Mouse (Mus musculus) spleen, adult 18-20 months (tissue): ENCODE data around the gene Gm12184.
"Not testable (repeated sequence)": the region's sequence is repeated elsewhere in the genome, so short reads cannot be mapped to it uniquely, and the experiment has no call there.

Experiments
- DNase-seq, 2 experiments: peaks; one replicate each; pipeline ENCODE4 v3.0.0; 2022; ENCODE audit warnings: mixed read lengths in 2 of 2

The Gm12184 gene

GRCm38 (mm10) chr11:48799921-48800701, 26.3 kb downstream of the Gm12184 start, which contains the start of gene Rack1:
TSS of gene Rack1 (plus strand) at chr11:48800332.
- peak; percentile 76 to 82 for DNase-seq

GRCm38 (mm10) chr11:48798984-48799920, 27.2 kb downstream of the Gm12184 start:
- DNase-seq: no peak

DNA sequence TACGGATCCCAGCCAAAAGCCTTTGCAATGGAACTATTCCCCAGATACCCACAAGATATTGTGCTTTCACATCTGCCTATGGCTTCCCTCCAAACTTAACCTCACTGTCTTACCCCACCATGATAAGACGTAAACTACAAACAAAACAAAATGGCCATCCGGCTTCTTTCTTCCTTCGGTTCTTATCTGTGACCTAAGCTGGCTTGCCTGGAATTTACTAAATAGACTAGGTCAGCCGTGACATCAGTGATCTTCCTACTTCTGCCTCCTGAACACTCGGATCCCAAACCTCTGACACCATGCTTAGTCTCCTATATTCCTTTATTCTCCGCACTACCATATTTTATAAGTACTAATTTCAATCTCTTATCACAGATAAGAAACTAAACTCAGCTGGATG, 28.1 kb downstream of the Gm12184 start:
- DNase-seq: no peak

GRCm38 (mm10) chr11:48797287-48797686, 29.2 kb downstream of the Gm12184 start:
- no peak for DNase-seq

- DNase-seq: no peak
These were observed 30.2 kb downstream of the Gm12184 start for GRCm38 (mm10) chr11:48796290-48796689.

- DNase-seq: peak in 1 of 2 experiments; percentile 46
These were observed 31.2 kb downstream of the Gm12184 start for GRCm38 (mm10) chr11:48795221-48795620.

DNA sequence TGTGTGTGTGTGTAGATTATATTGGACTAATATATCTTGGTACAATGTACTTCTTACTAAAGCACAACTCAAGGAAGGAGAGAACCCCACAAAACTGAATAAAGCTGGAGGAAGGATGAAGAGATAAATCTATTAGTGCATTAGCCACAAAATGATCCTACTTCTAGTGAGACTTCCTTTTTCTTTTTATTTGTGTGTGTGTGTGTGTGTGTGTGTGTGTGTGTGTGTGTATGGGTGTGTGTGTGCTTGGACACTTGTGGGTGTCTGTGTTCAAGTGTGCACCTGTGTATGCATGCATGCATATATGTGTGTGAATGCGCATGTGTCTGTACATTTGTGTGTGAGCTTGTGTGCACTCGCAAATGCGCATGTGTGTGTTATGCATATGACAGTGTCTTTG, 33.3 kb downstream of the Gm12184 start:
- no peak for DNase-seq

GRCm38 (mm10) chr11:48791894-48792293, 34.6 kb downstream of the Gm12184 start:
- DNase-seq: not testable (repeated sequence)

DNA sequence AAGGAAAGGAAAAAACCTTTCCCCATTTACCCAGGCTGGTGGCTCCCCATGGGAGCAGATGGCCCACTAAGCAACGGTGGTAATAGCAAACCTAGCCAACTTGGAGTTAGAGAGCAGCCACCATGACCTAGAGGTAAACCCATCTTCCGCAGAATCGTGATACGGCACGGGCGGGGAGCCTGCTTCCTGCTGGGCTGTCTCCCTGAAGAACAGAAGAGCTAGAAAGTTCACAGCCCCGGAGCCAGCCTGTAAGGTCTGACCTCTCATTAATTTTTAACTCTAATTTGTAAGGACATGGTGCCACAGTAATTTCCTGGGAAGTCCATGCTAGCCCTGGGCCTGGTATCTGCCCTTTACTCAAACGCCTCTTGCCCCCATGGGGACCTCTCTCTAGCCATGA, 35.5 kb downstream of the Gm12184 start:
- DNase-seq: no peak

- peak; percentile 69 to 89 for DNase-seq
These were observed 36.3 kb downstream of the Gm12184 start for GRCm38 (mm10) chr11:48789973-48790823.

GRCm38 (mm10) chr11:48789215-48789614, 37.2 kb downstream of the Gm12184 start:
- DNase-seq: no peak

DNA sequence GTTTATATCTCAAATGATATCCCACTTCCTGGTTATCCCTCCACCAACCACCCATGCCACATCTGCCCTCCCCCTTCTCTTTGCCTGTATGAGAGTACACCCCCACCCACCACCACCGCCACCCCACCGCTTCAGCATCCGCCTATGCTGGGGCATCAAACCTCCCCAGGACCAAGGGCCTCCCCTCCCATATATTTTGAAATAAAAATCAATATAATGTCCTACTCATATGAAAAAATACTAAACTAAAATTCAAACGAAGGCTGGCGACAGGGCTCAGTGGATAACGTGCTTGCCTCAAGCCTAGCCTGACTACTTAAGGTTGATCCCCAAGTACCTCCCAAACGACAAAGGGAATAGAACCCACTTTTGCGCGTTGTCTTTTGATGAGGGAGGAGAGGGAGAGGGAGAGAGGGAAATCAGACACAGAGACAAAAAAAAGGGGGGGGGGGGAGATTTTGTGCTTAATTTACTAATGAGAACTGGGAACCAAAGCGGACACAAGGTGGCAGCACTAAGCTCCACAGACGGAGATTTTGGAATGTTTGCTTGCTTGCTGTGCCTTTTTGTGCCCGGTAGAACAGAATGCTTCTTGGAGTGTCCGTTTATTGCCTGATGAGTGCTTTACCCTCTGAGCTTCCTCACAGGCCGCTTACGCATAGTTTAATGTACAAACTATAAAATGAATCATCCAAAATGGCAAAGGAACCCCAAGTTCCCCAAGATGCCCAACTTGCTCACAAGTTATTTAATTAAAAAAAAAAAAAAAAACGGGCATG, 38.0 kb downstream of the Gm12184 start:
- DNase-seq: peak; percentile 54 to 77

DNA sequence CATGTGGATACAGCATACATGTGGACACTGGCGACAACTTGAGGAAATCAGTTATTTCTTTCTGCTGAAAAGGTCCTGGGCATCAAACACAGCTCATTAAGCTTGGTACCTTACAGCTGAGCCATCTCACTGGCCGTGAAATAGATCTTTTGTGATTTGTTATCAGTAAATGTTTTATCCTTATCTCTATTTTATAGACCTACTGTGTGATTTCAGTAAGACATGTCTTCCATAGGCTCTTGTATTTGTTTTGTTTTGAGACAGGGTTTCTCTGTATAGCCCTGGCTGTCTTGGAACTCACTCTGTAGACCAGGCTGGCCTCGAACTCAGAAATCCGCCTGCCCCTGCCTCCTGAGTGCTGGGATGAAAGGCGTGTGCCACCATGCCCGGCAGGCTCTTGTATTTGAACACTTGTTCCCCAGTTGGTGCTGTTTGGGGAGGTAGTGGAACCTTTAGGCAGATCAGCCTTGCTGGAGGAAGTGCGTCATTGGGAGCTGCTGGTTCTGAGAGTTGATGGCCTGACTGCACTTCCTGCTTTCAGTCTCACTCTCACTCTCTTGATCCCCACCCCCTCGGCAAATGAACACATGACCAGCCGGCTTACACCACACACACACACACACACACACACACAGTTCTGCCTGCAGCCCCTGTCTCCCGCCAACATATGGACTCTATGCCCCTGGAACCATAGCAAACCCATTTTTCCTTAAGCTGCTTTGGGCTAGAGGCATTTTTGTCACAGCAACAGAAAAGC, 38.8 kb downstream of the Gm12184 start:
- DNase-seq: peak; percentile 65 to 68

DNA sequence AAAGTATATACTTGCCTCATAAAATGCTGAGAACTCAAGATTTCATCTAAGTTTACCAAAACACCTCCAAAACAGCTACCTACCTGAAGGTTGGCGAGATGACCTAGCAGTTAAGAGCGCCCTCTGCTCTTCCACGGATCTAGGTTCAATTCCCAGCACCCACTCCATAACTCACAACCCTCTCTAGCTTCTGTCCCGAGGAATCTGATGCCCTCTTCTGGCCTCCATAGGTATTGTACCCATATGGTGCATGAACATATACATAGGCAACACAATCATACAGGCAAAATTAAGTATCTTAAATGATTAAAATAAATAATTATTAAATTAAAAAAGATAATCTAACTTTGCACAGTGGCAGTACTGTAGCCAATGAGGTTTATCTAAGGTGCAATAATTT, 44.2 kb downstream of the Gm12184 start:
- no peak for DNase-seq

DNA sequence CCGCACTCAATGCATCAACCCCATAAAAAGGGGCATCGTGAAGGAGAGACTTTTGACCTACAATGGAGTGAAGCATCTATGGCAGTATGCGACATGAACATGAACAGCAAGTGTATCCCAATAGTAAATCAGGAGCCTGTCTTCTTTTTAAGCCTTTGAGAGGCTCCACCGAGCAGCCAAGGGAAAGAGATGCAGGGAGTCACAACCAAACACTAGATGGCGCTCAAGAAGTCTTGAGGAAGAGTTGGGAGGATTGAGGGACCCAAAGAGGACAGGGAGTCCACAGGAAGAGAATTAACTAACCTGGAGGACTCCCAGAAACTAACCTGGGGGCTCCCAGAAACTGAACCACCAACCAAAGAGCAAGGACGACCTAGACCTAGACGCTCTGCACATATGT, 47.0 kb downstream of the Gm12184 start:
- DNase-seq: peak in 1 of 2 experiments; percentile 47

DNA sequence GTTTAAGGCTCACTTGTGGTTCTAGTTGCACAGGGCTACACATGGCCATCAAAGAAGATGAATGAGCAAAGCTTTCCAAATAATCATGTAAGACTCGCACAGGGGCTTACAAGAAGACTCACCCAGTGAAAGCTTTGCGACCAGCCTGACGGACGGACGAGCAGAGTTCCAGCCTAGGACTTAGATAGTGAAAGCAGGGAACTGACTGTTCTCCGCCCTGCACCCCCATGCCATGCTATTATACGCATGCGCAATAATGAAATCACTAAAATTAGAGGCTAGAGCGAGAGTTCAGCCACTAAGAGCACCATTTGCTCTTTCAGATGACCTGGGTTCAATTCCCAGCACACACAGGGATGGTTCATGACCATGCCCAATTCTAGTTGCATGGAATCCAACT, 49.2 kb downstream of the Gm12184 start:
- DNase-seq: no peak

DNA sequence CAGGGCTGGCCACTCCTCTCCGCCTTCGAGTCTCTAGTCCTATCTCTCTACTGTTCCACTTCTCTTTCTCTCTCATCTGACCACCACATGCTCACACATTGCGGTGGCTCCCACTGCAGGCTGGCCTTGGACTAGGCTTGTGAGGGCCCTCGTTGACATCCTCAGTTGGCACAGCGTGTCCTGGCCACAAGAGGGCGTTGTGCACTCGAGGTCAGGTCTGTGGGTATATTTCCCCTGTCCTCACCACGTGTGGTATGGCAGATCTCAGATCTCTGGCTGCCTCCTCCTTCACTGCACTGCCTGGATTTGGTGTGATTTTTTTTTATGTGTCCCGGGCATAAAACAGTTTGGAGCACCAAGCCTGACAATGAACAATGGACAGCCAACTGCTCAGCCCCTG, 49.8 kb downstream of the Gm12184 start:
- DNase-seq: no peak

DNA sequence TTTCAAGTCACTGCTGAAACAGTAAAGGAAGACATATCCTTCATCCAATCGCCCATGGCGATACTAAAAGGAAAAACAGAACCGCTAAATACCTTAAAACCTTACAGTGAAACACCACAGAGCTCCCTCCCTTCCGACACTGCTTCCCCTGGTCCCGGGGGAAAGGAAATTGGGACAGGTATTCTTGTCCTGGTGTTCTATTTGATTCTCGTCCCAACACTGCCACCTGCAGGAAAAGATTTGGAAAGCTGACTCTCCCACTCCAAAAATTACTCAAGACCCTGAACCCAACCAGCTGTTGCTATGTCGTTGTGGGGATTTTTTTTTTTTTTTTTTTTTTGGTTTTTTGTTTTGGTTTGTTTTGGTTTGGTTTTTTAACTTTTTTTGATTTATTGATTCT, 51.0 kb downstream of the Gm12184 start:
- no peak for DNase-seq
